Mouse (Mus musculus) liver, postnatal 0 days (tissue): Measurements from ENCODE around the gene Dclk3.

Experiments
- CTCF ChIP-seq: sonication (generic); IDR thresholded peaks from 2 replicates; pipeline ENCODE4 v1.5.1; 2016; ENCODE audit warnings: antibody characterized with exemption, low read depth
- EP300 ChIP-seq: IDR thresholded peaks from 2 replicates; pipeline ENCODE4 v1.6.1; 2016; ENCODE audit warnings: antibody characterized with exemption, low read depth, mild to moderate bottlenecking

DNA sequence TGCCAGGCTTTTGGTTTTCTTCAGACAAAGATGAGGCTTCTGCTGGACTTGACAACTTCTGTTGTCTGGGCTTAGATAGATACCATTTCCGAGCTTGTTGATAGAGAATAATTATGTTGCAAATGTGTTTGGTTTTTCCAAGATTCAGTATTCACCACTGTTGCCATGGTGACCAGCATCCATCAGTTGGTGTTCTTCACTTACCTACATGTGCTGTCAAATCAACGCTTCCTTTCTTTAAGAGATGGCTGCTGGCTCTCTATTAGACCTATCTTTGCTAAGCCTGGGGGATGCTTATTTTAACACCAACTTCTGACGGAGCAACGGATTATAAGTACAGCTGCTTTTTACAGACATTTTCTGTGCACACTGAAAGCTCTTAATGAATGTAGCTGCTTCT is 37.1 kb downstream of the Dclk3 start:
- TF ChIP-seq CTCF (no peak), EP300 (no peak)
